Comparison of ENCODE assay signal across 11 mouse cellular contexts in the genomic region with DNA sequence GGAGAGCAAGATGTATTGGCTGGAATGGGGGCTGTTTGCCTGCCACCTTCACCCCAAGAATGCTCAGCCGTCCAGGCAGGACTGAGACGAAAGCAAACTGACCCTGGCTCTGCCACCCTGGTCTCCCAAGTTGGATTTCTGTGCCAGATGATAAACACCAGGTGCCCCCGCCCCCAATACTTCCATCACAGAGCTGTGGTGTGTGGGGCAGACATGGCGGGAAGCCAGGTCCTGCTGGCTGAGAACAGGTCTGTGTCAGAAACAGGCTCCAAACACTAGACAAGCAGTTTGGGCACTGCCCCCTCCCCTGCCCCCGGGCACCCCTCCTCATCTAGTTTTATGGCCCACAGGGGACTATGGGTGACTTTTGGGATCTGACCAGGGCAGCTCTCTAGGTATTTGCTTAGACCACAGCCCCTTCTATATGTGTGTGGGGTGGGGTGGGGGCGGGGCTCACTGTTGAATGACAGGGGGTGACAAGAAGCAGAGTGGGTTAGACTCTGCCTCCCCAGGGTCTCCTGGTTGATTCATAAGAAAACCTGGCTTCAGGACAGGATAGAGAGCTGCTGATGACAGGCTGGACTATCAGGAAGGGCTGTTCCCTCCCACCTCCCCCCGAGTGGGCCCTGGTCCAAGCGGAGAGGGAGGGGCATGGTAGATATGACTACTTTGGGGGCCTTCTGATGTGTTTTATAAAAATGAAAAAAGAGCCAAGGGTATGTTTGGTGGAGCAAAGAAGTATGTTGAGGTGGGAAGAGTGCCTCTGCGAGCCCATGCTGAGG. TPM values are rescaled to one million over a fixed set of nuclear protein-coding genes. Genes with fewer than 3 reads are reported as not detected.
DNase-seq lines count a peak whose midpoint lies in the region; ATAC-seq lines count a peak whose summit lies in the region.
"Had no signal": no experiment of that assay in that cellular context is flagged by ENCODE, and none has a peak within 500 bp of the region (broad histone marks: within the 10 kb centered on the region; RNA-seq: fewer than 3 reads in every experiment).

No protein-coding gene starts in this region.

- no peak for DNase-seq in heart, postnatal 14 days
- DNase-seq in layer of hippocampus, adult 11-12 months (ENCODE audit: low spot score): peak; percentile 10
- DNase-seq in layer of hippocampus, adult 9-10 months (ENCODE audit: low spot score): no peak
- peak; percentile 60 for DNase-seq in NIH3T3 (ENCODE audit: low read depth)
- no peak for DNase-seq in cerebellum, adult 9-10 months
- DNase-seq: gastrocnemius, postnatal 10 days had no signal

- intact Hi-C loops in heart, postnatal 14 days (cut with DNase I): no loop called here

- peaks cover 34% of the 10 kb centered on the region for H3K27me3 ChIP-seq in heart, embryonic 14.5 days (ENCODE audit: control insufficient read depth, insufficient read depth, low read length)
- no peaks in the 10 kb centered on the region for H3K27me3 ChIP-seq in embryonic facial prominence, embryonic 15.5 days

- H3K36me3 ChIP-seq in heart, embryonic 14.5 days (ENCODE audit: control insufficient read depth, insufficient read depth, low read length): peaks cover 14% of the 10 kb centered on the region; the same call in 1 of the 2 replicates
- peaks cover 17% of the 10 kb centered on the region; the same call in 1 of the 2 replicates for H3K36me3 ChIP-seq in embryonic facial prominence, embryonic 15.5 days

- no peaks in the 10 kb centered on the region for H3K9me3 ChIP-seq in heart, embryonic 14.5 days (ENCODE audit: control insufficient read depth, low read length)
- H3K9me3 ChIP-seq in embryonic facial prominence, embryonic 15.5 days (replicated peaks): no peaks in the 10 kb centered on the region
- H3K9me3 ChIP-seq: neural tube, embryonic 12.5 days had no signal

- H3K9ac ChIP-seq in heart, embryonic 14.5 days (ENCODE audit: low read length): peak overlapping the region; percentile 32; the same call in 1 of the 2 replicates
- no peak overlapping the region for H3K9ac ChIP-seq in embryonic facial prominence, embryonic 15.5 days
- H3K9ac ChIP-seq: neural tube, embryonic 12.5 days had no signal

- H3K4me2 ChIP-seq in heart, embryonic 14.5 days (ENCODE audit: low read length): peak overlapping the region; percentile 41
- peak overlapping the region; percentile 8; the same call in 1 of the 2 replicates for H3K4me2 ChIP-seq in embryonic facial prominence, embryonic 15.5 days (replicated peaks)
- H3K4me2 ChIP-seq: neural tube, embryonic 12.5 days had no signal

- H3K4me1 ChIP-seq in heart, embryonic 14.5 days (ENCODE audit: control insufficient read depth in 2 of 2, insufficient read depth in 2 of 2, low read length in 2 of 2): peaks cover 18 to 40% of the 10 kb centered on the region in 2 experiments
- peaks cover 58% of the 10 kb centered on the region for H3K4me1 ChIP-seq in embryonic facial prominence, embryonic 15.5 days

- WGBS in heart, embryonic 14.5 days: 31% methylated on average over 9 of the region's 9 CpGs
- WGBS in embryonic facial prominence, embryonic 15.5 days: 50% methylated on average over 9 of the region's 9 CpGs

- no peak overlapping the region for H3K4me3 ChIP-seq in heart, embryonic 14.5 days (ENCODE audit: control insufficient read depth in 1 of 2, insufficient read depth in 1 of 2, low read depth in 1 of 2, low read length in 2 of 2)
- H3K4me3 ChIP-seq in embryonic facial prominence, embryonic 15.5 days (replicated peaks): 0 out of 2 replicates have a peak overlapping the region, but pooled peaks have one; percentile 0
- H3K4me3 ChIP-seq: neural tube, embryonic 12.5 days had no signal

- ATAC-seq in heart, embryonic 14.5 days (ENCODE audit: insufficient number of reproducible peaks, insufficient read depth, low FRiP score, low read depth): peak; percentile 31; the same call in 1 of the 2 replicates
- ATAC-seq in embryonic facial prominence, embryonic 15.5 days (ENCODE audit: insufficient number of reproducible peaks, low FRiP score, low TSS enrichment, low read depth): no peak
- ATAC-seq: activated CD4-positive, CD25-positive, alpha-beta regulatory T cell, adult 4 months had no signal

- H3K27ac ChIP-seq in heart, embryonic 14.5 days (replicated peaks in 1 of 2; ENCODE audit: control insufficient read depth in 1 of 2, insufficient read depth in 1 of 2, low read depth in 2 of 2, low read length in 2 of 2): peak overlapping the region in 1 of 2 experiments; percentile 34; a peak in 1 of 4 replicates
- 0 out of 2 replicates have a peak overlapping the region, but pooled peaks have one; percentile 23 for H3K27ac ChIP-seq in embryonic facial prominence, embryonic 15.5 days (replicated peaks)
- H3K27ac ChIP-seq: macrophage; neural tube, embryonic 12.5 days had no signal

RNA-seq across cellular contexts. Expression of gene Rflna, which starts 3.0 kb away (rescaled TPM):
- 1.3 and 1.6 TPM in 2 replicates for polyA plus RNA-seq in heart, embryonic 14.5 days (2014; fragmentation: Nextera tagmentation; extraction: Ambion mirVana)
- total RNA-seq in heart, postnatal 14 days (2021): under 1 TPM; 0.39 to 0.60 TPM
- 22.1 and 24.0 TPM in 2 replicates for polyA plus RNA-seq in embryonic facial prominence, embryonic 15.5 days (2015; fragmentation: Nextera tagmentation; extraction: Ambion mirVana)
- polyA plus RNA-seq: macrophage had no signal

Comparison
In these comparisons a context has a peak if more than half of its experiments do, and no peak if none do; other contexts are left out.
1. DNase-seq: peak in layer of hippocampus, adult 11-12 months (single experiment) and NIH3T3 (single experiment); none in heart, postnatal 14 days (0 of 2), layer of hippocampus, adult 9-10 months (single experiment) and cerebellum, adult 9-10 months (single experiment).